Mouse (Mus musculus): ENCODE data around the gene Pole2.
A peak's percentile ranks its signal among the peaks of the same experiment; 100 is the strongest.
"Not testable (repeated sequence)": the region's sequence is repeated elsewhere in the genome, so short reads cannot be mapped to it uniquely, and the experiment has no call there.

Pole2 gene

GRCm38 (mm10) chr12:69179371-69179770 lies 48.6 kb downstream of the Pole2 start:
- no peak for DNase-seq (ENCODE audit: low spot score)

DNA sequence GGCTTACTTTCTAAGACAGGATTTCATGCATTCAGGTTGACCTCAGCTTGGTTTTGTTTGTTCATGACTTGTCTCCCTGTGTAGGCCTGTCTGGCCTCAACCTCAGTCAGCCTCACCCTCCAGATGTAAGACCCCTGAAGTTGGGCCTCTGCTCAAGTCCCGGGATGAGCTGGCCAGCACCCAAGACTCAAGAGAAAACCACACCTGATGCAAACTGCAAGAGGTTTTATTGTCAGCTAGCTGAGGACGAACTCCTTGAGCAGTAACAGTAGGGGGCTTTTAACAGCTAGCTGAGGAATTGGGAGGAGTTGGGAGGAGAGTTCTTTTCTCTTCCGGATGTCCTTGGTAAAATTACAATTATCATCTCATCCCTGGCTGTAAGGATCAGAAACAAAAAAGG lies 50.5 kb downstream of the Pole2 start:
- DNase-seq (ENCODE audit: low spot score), result no peak

DNA sequence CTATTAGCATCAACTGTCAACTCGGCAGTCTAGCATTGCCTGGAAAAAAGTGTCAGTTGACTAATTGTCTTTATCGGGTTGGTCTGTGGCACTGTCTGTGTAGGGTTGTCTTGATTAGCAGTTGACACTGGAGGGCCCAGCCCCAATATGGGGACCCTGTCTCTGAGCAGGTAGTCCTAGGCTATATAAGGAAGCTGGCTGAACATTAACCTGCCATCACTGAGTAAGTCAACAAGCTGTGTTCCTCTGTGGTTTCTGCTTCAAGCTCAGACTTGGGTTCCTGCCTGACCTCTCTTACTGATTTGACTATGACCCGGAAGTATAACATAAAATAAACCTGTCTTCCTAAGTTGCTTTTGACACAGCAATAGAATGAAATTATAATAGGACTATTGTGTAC lies 52.0 kb downstream of the Pole2 start:
- DNase-seq (ENCODE audit: low spot score), result no peak

DNA sequence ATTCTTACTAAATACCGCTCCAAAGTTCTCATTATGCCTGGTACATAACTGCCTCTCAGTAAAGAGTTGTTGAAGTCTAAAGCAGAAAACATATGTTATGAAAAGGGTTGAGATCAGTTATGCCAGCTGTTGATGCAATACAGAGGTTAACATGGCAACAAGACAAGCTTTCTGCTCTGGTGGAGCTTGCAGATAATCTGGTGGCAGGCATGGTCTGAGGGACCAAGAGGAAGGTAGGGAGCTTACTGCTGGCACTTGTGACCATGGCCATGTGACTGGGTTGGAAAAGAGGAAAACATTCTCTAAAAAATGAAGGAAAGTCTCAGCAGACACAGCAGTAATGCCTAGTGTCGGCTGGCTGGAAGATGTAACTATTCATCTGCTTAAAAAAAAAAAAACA lies 56.7 kb downstream of the Pole2 start:
- no peak for DNase-seq (ENCODE audit: low spot score)

DNA sequence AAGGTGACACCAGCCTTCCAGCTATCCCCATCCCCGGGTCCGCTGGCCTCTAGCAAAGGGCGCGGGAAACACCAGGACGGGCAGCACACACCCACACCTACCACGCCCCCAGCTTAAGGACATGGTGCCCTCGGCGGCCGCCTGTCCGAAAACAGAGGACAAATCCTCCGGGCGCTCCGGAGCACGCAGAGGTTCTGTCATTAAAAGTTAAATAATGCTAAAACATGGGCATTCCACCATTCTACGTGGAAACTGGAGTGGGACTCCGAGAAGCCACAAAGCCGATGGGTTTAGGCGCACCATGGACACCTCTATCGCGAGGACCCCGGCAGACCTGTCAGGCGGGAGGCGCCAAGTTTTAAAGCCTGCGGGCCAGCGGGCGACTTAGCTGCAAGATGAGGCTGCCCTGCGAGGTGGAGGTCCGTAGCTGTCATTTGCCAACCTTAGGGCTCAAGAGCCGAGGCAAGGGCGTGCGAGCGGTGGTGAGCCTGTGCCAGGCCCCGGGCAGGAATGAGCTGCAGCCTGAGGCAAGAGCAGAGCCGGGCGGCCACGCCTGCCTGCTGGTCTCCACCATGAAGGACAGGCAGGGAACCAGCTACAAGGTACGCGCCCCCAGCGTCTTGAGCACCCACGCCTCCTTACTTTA lies 59.4 kb downstream of the Pole2 start, which contains the start of gene Lrr1:
Gene Lrr1, plus strand, starts transcription at position 354 of the 646 bp plus-strand sequence.
- peak; percentile 89 for DNase-seq (ENCODE audit: low spot score)

GRCm38 (mm10) chr12:69167656-69168460 lies 60.1 kb downstream of the Pole2 start:
- DNase-seq (ENCODE audit: low spot score), result no peak

- not testable (repeated sequence) for DNase-seq (ENCODE audit: low spot score)
These were observed 61.0 kb downstream of the Pole2 start for GRCm38 (mm10) chr12:69166861-69167581.

GRCm38 (mm10) chr12:69164904-69165303 lies 63.1 kb downstream of the Pole2 start:
- DNase-seq (ENCODE audit: low spot score), result no peak

DNA sequence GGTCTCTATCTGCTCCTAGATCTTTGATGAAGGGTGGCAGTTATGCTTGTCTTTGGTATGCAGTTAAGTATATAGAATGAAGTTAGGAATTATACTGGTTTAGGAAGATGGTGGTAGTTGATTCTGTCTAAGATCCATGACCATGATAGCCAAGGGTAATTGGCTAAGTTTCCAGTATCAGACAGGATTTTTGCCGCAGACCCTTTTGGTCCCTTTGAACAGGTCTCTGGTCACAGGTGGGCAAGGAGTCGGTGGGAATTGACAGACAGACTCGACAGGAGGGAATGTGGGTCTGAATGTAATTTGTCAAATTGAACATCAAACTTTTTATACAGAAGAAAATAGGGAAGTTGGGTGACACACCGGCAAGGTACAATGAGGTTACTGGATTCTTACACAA lies 64.4 kb downstream of the Pole2 start:
- not testable (repeated sequence) for DNase-seq (ENCODE audit: low spot score)

DNA sequence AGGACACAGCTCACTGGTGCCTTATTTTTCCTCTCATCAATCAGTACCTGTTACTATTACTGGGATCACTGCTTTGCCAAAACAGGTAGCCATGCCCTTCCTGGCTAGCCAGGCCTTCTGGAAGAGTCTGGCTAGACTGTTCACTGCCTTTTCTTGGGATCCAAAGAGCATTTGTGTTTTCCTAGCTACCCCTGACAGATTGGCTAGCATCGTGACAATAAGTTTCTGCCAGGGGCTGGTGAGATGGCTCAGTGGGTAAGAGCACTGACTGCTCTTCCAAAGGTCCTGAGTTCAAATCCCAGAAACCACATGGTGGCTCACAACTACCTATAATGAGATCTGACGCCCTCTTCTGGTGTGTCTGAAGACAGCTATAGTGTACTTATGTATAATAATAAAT lies 67.3 kb downstream of the Pole2 start:
- DNase-seq (ENCODE audit: low spot score), result not testable (repeated sequence)

GRCm38 (mm10) chr12:69159578-69159940 lies 68.4 kb downstream of the Pole2 start:
- DNase-seq (ENCODE audit: low spot score), result peak; percentile 24

DNA sequence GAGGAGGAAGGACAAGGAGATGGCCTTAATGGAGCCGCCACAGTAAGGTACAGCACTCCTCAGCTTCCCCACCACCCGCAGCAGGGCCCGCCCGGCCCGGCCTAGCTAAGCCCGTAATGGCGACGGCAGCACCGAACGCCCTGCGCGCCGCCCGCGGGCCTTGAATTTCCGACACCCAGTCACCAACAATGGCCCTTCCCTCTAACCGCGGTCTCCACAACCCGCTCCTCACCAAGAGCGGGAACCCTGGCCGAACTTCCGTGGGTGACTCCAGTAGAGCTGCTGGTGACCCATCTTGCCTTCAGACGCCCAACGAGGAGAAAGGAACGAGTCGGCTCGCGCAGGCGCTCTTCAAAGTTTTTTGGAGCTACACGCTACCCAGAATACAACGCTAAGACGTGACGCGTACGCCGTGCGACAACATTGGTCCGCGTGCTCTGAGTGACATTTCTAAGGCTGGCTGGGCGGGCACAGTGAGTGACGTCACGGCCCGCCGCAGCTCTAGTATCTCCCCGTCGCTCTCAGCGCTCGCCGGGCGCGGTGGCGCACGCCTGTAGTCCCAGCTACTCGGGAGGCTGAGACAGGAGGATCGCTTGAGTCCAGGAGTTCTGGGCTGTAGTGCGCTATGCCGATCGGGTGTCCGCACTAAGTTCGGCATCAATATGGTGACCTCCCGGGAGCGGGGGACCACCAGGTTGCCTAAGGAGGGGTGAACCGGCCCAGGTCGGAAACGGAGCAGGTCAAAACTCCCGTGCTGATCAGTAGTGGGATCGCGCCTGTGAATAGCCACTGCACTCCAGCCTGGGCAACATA lies 69.0 kb downstream of the Pole2 start, which contains the start of gene Rps29:
Gene Rps29, minus strand, starts transcription at position 422 of the 813 bp plus-strand sequence.
- DNase-seq (ENCODE audit: low spot score), result peak; percentile 99

- DNase-seq (ENCODE audit: low spot score), result no peak
These were observed 69.6 kb downstream of the Pole2 start for GRCm38 (mm10) chr12:69158366-69158764.

- DNase-seq (ENCODE audit: low spot score), result no peak
These were observed 70.9 kb downstream of the Pole2 start for GRCm38 (mm10) chr12:69157107-69157506.

- no peak for DNase-seq (ENCODE audit: low spot score)
These were observed 71.6 kb downstream of the Pole2 start for GRCm38 (mm10) chr12:69156436-69156835.

DNA sequence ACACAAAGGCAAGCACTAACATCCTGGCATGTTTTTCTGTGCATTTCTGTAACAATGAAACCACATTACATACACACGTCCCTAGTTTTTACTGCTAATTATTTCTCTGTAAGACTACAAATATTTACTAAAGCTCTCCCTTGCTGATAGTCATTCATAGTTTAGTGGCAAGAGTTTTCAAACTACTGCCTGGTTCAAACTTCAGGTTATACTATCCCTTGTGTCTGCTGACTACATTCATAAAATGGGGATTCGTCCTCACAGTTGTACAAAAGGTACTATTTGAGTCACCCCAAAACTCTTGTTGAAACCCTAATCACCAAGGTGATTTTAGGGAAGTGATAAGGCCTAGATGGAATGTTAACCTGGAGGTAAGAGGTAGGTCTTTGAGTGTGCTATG lies 72.1 kb downstream of the Pole2 start:
- DNase-seq (ENCODE audit: low spot score), result no peak
